Mouse (Mus musculus): ENCODE results near the gene Gyg.
"Not testable (repeated sequence)": the region's sequence is repeated elsewhere in the genome, so short reads cannot be mapped to it uniquely, and the experiment has no call there.

Gyg gene

DNA sequence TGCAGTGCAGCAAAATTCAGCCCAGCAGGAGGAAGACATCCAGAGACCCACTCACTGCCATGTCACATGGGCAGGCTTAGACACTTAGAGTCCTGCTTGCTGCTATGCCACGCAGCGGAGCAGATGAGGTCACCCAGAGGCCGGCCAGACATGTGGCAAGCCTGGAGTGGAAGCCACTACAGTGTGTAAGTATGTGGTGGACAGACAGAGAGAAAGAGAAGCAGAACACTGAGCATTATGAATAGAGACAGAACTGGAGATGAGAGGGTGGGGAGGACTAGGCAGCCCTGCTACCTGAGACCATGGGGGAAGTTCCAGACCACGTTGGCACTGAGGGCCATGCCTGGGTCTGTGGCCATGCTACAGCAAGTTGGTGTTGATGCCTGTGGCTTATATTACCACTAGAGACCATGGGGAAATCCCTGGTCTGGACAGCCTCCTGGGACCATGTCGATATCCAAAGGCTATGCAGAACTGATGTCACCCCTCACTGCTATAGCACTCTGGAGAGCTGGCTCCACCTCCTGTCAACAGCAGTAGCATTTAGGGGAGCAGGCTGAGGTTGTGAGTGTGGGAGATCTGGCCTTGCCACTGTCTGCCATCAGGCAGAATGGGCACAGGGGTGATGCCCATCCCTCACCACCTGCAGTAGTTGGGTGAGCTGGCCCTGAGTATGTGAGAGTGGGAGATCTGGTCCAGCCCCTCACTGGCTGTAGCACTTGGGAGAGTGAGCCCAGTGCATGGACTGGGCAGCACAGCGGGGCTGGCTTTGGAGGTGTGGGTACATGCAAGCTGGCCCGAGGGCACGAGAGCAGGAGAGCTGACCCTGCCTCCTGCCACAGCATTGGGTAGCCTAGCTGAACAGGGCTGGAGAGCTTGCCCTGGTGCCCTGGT lies 24.4 kb downstream of the Gyg start:
- DNase-seq (ENCODE audit: low spot score), result no peak

- DNase-seq (ENCODE audit: low spot score), result no peak
Measured at GRCm38 (mm10) chr3:20129491-20129890, 25.6 kb downstream of the Gyg start.

- DNase-seq (ENCODE audit: low spot score), result no peak
Measured at GRCm38 (mm10) chr3:20127047-20127595, 28.0 kb downstream of the Gyg start.

GRCm38 (mm10) chr3:20125604-20126003 lies 29.5 kb downstream of the Gyg start:
- DNase-seq (ENCODE audit: low spot score), result no peak

DNA sequence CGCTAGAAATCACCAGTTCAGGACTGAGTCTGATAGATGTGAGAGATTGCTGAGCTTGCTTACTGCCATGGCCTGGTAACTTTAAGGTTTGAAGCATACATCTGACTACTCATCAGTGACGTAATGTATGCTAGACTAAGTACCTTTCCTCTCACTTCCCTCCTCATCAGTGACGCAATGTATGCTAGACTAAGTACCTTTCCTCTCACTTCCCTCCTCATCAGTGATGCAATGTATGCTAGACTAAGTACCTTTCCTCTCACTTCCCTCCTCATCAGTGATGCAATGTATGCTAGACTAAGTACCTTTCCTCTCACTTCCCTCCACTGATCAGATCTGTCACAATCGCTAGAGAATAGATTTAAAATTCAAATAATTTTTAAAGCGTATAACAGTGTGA lies 33.5 kb downstream of the Gyg start:
- not testable (repeated sequence) for DNase-seq (ENCODE audit: low spot score)

DNA sequence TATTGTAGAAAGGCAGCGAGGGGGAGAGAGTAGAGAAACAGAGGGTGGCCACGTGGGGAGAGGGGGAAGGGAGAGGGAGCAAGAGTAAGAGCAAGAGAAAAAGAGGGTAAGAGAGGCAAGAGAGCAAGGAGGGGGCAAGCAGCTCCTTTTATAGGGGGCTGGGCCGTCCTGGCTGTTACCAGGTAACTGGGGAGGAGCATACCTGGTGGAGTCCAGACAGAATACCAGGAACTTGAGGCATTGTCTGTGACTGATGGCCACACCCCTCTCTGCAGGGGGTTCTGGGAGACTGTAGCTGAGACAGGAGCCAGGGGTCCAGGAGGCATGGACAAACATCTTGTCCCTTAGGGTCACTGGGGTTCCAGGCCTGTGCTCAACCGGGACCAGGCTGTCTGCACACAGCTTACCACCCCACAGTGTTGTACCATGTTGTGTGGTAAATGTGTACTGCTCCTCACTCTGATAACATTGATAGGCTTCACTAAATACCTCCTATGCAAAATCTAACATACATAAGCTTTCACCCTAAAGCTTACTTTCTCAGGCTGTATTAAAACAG lies 35.4 kb downstream of the Gyg start:
- DNase-seq (ENCODE audit: low spot score), result no peak

DNA sequence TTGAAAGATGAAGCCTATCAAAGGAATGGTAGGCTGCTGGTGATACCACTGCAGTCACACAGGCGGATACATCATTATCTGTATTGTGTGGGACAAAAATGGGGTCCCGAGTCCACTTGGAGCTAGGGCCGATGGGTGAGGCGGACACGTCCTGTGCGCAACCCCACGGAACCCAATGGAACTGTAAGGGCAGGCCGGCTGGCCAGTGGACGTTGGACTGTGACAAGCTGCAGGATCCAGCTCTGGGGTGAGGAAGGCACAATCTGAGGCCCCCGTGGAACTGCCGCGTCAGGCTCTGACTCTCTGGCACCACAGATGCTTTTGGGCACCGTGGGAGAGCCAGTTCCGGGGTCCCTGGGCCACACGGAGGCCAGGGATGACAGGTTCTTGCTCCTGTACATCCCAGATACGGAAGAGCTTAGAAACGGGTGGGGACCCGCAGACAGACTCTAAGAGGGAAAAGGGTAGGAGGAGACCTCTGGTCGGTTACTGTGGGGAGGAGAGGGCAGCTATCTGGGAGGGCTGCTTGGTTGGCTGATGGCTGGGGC lies 36.0 kb downstream of the Gyg start:
- no peak for DNase-seq (ENCODE audit: low spot score)

DNA sequence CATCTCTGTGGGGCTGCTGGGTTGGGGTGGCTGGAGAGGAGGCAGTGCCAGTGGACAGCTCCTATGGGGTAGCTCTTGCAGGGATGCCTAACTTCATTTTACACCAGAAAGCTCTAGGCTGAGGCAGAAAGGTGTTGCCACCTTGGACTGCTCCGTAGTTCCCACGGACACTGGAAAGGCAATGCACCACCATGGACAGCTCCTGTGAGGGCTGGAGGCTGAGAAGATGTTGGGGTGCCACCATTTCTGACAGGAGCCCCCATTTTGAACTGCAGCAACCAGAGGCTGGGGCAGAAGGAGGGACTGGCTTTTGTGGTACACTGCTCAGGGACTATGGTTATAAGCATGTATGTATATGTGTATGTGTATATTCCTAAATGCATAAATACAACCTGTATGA lies 43.2 kb downstream of the Gyg start:
- DNase-seq (ENCODE audit: low spot score), result no peak

- no peak for DNase-seq (ENCODE audit: low spot score)
Measured at GRCm38 (mm10) chr3:20108881-20109280, 46.2 kb downstream of the Gyg start.

DNA sequence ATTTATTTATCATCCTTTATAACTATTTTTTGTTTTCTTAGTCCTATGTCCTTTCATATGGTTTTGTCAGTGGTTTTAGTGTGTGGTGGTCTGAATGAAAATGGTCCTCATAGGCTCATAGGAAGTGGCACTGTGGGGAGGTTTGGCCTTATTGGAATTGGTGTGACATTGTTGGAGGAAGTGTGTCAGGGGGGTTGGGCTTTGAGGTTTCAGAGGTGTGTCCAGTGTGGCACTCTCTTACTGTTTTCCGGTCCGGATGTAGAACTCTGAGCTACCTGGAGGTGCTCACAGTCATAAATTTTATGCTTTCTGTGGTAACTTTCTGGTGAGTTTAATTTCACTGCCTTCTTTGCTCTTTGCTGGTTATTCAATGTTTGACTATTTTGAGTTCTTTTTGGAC lies 50.3 kb downstream of the Gyg start:
- no peak for DNase-seq (ENCODE audit: low spot score)

- no peak for DNase-seq (ENCODE audit: low spot score)
Measured at GRCm38 (mm10) chr3:20104318-20104717, 50.8 kb downstream of the Gyg start.

GRCm38 (mm10) chr3:20103830-20104229 lies 51.3 kb downstream of the Gyg start:
- no peak for DNase-seq (ENCODE audit: low spot score)

DNA sequence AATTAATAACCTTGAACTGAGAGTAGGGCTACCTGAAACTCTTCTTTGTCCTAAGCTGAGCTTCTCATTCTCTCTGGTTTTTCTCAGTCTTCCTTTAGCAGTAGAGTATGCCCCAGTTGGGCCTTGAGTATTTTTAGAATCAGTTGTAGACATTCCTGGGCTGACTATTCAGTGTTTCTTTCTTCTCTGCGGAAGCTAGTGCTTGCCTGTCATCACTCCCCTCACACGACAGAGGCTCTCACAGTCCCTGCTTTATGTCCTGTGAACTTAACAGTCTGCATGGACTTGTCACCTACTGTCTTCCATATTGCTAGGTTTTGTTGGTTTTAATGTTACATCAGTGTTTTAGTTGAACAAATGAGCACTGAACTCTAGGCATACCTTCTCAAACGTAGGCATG lies 73.0 kb downstream of the Gyg start:
- no peak for DNase-seq (ENCODE audit: low spot score)

GRCm38 (mm10) chr3:20076145-20077053 lies 78.7 kb downstream of the Gyg start:
- no peak for DNase-seq (ENCODE audit: low spot score)

All from ovary, postnatal 14 days (tissue).